Mouse (Mus musculus) Patski (cell line): Measurements from ENCODE around the gene Ccdc15. TPM values are rescaled to one million over a fixed set of nuclear protein-coding genes. Genes with fewer than 3 reads are reported as not detected.

ENCODE experiments used
- ATAC-seq: fragments of 100-300 bp; one replicate; pipeline ENCODE4 v1.8.0; 2021
- CTCF ChIA-PET: fragments of 350-600 bp; sonication (Branson Sonifier 250); formaldehyde crosslinking; loops from one replicate; lab custom pipeline; 2022; ENCODE audit warnings: inconsistent platforms; lab: Charles Lee
- POLR2A ChIA-PET: fragments of 350-600 bp; sonication (Branson Sonifier 250); formaldehyde crosslinking; loops from one replicate; lab custom pipeline; 2022; ENCODE audit warnings: antibody characterized with exemption, inconsistent platforms; lab: Charles Lee
- DNase-seq: peaks from one replicate; pipeline ENCODE4 v3.0.0-alpha.2; 2011; ENCODE audit warnings: low read depth, low spot score
- H3K27me3 ChIP-seq: fragments of 371-371 bp; one replicate; pipeline ENCODE4 v1.5.1; 2021
- CTCF ChIP-seq: fragments of 100-300 bp; IDR thresholded peaks from one replicate; pipeline ENCODE4 v1.5.1; 2021
- in situ Hi-C: fragments of 300-500 bp; cut with MboI; formaldehyde crosslinking; loops from 3 replicates; pipeline ENCODE4 v1.11.1; 2018; ENCODE audit warnings: low pct_unique_long_range_greater_than_20kb, mixed read lengths
- polyA plus RNA-seq: library from polyadenylated mRNA; unstranded; gene quantifications from one replicate; pipeline ENCODE4 v1.2.3, GENCODE M21; 2021

Ccdc15 gene
- polyA plus RNA-seq, 1 experiment from 2014 or later = 1.3 TPM

DNA sequence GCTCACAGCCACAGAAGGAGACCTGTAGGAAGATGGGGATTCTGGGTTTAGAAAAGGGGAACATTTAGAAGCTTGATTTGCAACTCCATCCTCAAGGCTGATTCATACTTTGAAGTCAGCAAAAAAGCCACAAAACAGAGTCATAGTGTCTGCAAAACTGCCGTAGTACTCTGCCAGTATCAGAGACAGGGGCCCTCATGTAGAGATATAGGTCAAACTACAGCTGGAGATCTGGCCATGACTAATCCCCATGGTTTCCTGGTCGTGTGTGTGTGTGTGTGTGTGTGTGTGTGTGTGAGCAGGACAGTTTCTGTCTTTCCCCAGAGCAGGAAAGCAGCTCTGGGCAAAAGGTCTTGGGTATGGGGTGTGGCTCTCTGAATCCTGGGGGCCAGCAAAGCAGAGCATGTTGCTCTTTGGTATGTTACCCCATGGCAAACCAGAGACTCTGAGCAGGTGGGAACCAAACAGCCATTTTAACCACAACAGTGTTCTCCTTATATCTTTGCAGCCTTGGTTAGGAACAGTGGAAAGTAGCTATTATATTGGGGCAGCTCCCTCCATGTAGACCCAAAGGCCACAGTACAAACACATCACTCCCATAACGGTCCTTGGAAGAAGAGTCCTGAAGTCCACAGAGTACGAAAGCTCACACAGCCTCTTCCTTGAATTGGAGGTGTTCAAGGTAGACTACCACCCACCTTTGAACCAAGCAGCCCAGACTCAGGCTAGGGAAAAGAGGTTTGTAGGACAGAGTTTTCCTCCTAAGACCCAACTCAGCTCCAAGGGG is 112.1 kb downstream of the Ccdc15 start:
- POLR2A ChIA-PET = no interaction called here
- in situ Hi-C loops = no loop called here
- no peak for ATAC-seq
- DNase-seq = no peak
- no peak for TF ChIP-seq CTCF
- CTCF ChIA-PET = interaction anchor here (1.0 to 1.6 kb wide), 3 partner anchors 9 to 93 kb away, joined by 3 to 4 read pairs (median 3); no protein-coding TSS in a partner anchor
- no peaks in the 10 kb centered on the region for H3K27me3 ChIP-seq

GRCm38 (mm10) chr9:37232201-37233195 is 115.7 kb downstream of the Ccdc15 start:
- DNase-seq (no peak), ATAC-seq (no peak)
- in situ Hi-C loops = loop anchor here (5.0 kb wide), 1 partner anchor 265 kb away; no protein-coding TSS in a partner anchor
- no peaks in the 10 kb centered on the region for H3K27me3 ChIP-seq
- CTCF ChIA-PET = no interaction called here
- POLR2A ChIA-PET = no interaction called here
- no peak for TF ChIP-seq CTCF

DNA sequence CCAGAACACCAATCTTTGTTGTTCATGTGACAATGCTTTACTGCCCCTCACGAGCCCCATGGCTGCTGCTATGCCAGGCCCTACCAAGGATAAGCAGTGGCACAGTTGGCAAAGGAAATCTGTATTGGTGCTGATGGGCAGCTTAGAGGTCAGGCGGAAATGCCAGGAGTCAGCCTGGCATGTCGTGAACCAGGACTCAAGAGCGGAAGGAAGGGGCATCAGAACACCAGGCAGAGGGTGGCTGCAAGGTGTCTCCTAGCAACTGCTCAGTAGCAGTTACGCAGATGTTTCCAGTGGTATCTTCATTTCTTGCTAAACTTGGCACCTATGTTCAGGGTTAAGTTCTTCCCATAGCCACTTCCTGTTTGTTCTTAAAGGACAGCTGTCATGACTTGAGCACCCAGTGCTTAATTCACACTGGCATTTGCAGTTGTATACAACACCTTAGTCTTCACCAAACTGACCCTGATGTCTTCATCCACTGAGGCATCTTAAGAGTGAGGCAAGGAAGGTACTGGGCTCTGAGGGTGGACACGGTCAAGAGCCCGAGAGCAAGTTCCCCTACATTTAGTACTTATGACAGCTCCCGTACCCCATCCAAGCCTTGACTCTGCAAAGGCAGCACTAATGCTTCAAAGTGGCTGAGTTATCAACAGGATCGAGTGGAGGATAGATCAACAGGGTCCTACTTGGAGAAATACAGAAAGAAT is 117.6 kb downstream of the Ccdc15 start:
- no peaks in the 10 kb centered on the region for H3K27me3 ChIP-seq
- ChIA-PET CTCF (interaction anchor here (0.8 to 2.3 kb wide), 20 partner anchors 10 to 260 kb away, joined by 3 to 13 read pairs (median 4); no protein-coding TSS in a partner anchor), POLR2A (no interaction called here)
- in situ Hi-C loops = loop anchor here (5.0 kb wide), 1 partner anchor 263 kb away; no protein-coding TSS in a partner anchor
- TF ChIP-seq CTCF = no peak
- DNase-seq (no peak), ATAC-seq (no peak)

DNA sequence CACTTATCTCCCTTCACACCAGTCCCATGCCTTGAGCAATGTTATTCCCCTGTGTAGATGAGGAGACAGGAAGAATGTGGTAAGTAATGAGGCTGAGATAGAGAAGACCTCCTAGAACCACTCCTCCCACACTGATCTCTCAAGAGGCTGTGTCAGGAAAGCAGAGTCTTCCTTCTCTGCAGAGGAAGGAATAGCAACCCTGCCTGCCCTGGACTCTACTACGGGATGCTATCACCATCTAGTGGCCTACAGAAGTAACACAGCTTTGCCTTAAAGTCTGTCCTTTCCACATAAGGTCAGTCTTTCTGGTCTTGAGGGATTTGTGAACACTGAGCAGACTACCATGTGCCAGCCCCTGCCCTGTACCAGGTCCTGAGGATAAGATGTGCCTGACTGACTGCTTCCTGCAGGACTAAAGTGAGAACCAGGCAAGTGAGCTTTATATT is 118.3 kb downstream of the Ccdc15 start:
- ChIA-PET POLR2A (interaction anchor here (0.7 kb wide), 1 partner anchor 50 kb away, joined by 3 read pairs; no protein-coding TSS in a partner anchor), CTCF (interaction anchor here (0.6 to 2.3 kb wide), 28 partner anchors 8 to 259 kb away, joined by 3 to 13 read pairs (median 4); partner anchors contain the start of gene Tmem218)
- in situ Hi-C loops = loop anchor here (5.0 kb wide), 2 partner anchors 53 to 263 kb away; no protein-coding TSS in a partner anchor
- TF ChIP-seq CTCF = peak; percentile 92
- peak; percentile 64 for ATAC-seq
- DNase-seq = no peak
- H3K27me3 ChIP-seq = no peaks in the 10 kb centered on the region

Other genes starting within 250 kb of the Ccdc15 start
- 0.09 TPM for gene Pknox2, start 201.0 kb downstream of the Ccdc15 start, polyA plus RNA-seq
- 15.8 TPM for gene Tmem218, start 140.2 kb downstream of the Ccdc15 start, polyA plus RNA-seq
- 0.26 TPM for gene Slc37a2, start 92.7 kb downstream of the Ccdc15 start, polyA plus RNA-seq
- gene Hepacam, start 18.9 kb upstream of the Ccdc15 start, polyA plus RNA-seq = not detected
- not detected for gene Robo4, start 53.5 kb upstream of the Ccdc15 start, polyA plus RNA-seq
- 0.28 TPM for gene Robo3, start 84.8 kb upstream of the Ccdc15 start, polyA plus RNA-seq
- 33.1 TPM for gene Msantd2, start 140.9 kb upstream of the Ccdc15 start, polyA plus RNA-seq
- gene Esam, start 179.6 kb upstream of the Ccdc15 start, polyA plus RNA-seq = 83.1 TPM
- 1.8 TPM for gene Vsig2, start 190.8 kb upstream of the Ccdc15 start, polyA plus RNA-seq
- 0.21 TPM for gene Nrgn, start 204.5 kb upstream of the Ccdc15 start, polyA plus RNA-seq
- 26.7 TPM for gene Siae, start 207.3 kb upstream of the Ccdc15 start, polyA plus RNA-seq